Mouse (Mus musculus) mouse embryonic stem cell (cell line): ENCODE data around the gene Hagh.

Experiments used
- in situ Hi-C, 2 experiments: fragments of 300-500 bp; cut with MboI; formaldehyde crosslinking; loops; 1 replicate in 1 of 2; 3 replicates in 1 of 2; pipeline ENCODE4 v1.14.3; 2019 to 2020; ENCODE audit warnings: low sequenced_read_pairs in 2 of 2, low pct_unique_long_range_greater_than_20kb in 1 of 2, mixed read lengths in 1 of 2; ENCODE audit not compliant: unreplicated experiment in 1 of 2

The Hagh gene

DNA sequence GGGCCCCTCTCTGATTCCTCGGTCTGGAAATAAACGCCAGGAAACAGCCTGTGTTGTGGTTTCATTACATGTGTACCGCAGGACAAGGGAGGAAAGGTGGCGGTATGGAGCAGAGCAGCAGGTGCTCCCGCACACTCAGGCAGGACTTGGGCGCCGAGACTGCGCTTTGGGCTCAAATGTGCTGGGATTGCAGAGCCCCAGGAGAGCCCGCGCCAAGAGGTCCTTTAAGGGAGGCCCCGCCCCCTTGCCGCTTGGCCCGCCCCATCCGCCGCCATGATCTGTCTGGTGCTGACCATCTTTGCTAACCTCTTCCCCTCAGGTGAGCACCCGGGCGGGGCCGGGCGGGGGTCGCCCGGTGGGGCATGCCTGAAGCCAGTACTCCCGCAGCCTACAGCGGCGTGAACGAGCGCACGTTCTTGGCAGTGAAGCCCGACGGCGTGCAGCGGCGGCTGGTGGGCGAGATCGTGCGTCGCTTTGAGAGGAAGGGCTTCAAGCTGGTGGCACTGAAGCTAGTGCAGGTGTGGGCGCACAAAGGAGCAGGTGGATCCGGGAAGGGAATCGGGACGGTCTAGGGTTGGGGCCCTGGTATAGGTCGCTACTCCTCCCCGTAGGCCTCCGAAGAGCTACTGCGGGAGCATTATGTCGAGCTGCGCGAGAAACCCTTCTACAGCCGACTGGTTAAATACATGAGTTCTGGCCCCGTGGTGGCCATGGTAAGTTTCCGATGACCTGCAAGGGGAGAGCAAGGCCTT, 56.5 kb downstream of the Hagh start, which contains the start of gene Nme3:
TSS of gene Nme3 (plus strand) at position 260 of the 752 bp plus-strand sequence.
- in situ Hi-C loops, result no loop called here

GRCm38 (mm10) chr17:24896993-24897269, 57.0 kb downstream of the Hagh start:
- in situ Hi-C loops, result no loop called here

DNA sequence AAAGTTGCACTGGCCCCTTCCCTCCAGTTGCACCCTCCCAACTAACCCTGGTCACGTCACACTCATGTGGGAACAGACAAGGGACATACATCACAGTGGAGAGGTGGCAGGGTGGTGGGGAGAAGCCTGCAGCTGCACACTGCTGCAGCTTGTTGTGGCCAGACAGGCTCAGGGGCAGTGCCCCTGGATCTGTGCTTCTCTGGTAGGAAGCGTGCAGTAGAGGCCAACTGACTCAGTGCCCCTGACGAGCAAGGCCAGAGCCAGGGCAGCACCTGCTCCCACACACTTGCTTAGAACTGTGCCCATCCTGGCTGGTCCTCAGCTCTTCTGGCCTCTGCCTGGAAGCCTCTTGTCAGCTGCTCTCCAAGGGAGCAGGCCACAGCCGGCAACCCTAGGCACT, 57.7 kb downstream of the Hagh start:
- in situ Hi-C loops, result no loop called here

DNA sequence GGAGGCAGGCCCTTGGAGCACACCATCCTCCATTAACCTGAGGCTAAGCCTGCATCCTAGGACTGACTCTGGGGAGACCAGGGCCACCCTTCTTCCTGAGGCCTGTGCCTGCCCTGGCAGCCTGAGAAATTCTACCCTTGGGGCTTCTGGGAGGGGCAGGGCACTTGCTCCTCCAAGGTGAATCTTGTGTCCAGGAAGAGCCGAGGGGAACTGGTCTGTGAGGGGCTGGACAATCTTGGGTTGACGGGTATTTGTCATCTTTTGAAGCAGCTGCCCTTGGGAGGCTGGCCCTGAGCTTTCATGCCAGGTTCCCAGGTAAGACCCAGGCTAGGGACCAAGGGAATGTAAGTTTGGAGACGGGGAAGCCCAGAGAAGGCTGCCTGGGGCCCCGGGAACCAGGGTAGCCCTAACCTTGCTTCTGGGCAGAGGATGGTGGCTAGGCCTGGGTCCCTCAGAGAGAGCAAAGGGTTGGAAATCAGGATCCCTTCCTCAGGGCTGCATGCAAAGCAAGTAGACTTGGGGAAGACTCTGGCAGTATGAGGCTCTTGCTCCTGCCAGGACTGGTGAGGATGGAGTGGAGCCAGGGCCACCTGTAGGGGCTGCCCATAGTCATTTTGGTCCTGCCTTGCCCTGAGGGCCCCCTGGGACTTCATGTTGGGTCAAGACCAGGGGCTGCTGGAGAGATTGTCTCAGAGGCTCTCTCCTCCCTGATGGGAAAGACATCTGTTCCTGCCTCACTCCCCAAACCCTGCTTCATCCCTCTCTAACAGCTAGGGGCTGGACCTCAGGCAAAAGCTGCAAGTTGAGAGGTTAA, 58.3 kb downstream of the Hagh start:
- in situ Hi-C loops, result no loop called here

- in situ Hi-C loops, result no loop called here
These were observed 59.2 kb downstream of the Hagh start for GRCm38 (mm10) chr17:24899153-24899552.

GRCm38 (mm10) chr17:24900014-24900413, 60.1 kb downstream of the Hagh start:
- in situ Hi-C loops, result no loop called here

GRCm38 (mm10) chr17:24902124-24902523, 62.2 kb downstream of the Hagh start:
- in situ Hi-C loops, result no loop called here

GRCm38 (mm10) chr17:24902671-24903474, 62.9 kb downstream of the Hagh start:
- in situ Hi-C loops, result no loop called here

GRCm38 (mm10) chr17:24903767-24904166, 63.8 kb downstream of the Hagh start:
- in situ Hi-C loops, result no loop called here

DNA sequence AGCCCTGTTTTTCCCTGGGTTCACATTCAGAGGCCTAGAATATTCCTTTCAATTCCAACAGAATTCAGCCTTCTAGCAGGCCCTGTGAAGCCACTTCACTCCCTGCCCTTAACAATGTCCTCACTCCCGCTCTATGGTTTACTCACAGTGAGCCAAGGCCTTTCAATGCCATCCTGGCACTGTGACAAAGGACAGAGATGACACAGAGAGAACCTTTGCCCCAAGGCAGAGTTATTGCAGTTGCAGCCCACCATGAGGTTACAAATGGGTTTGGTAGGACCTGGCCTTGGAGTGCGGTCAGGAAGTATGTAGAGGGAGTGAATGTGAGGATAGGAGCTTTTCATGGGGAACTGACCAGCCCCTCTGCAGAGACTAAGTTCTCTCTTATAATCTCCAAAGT, 67.6 kb downstream of the Hagh start:
- in situ Hi-C loops, result no loop called here

GRCm38 (mm10) chr17:24913984-24914383, 74.0 kb downstream of the Hagh start:
- in situ Hi-C loops, result no loop called here
